Mouse (Mus musculus): ENCODE measurements around the gene Snrpd3.

GRCm38 (mm10) chr10:75548486-75548885 lies 31.1 kb downstream of the Snrpd3 start:
- TF ChIP-seq HCFC1 (IDR thresholded peaks at IDR 0.05; ENCODE audit: borderline replicate concordance, insufficient read depth, low read length) (no peak), MAFK (IDR thresholded peaks at IDR 0.05; ENCODE audit: insufficient read depth, low read depth, low read length) (no peak), ZNF384 (IDR thresholded peaks at IDR 0.05; ENCODE audit: low read depth, low read length) (no peak), ZC3H11A (IDR thresholded peaks at IDR 0.05; ENCODE audit: borderline replicate concordance, low read depth, low read length) (no peak), CHD2 (IDR thresholded peaks at IDR 0.05; ENCODE audit: low read depth, low read length) (no peak)
